Mouse (Mus musculus) spleen, adult 2 months (tissue): ENCODE measurements around the gene Adgrb2.

Experiments used
- CTCF ChIP-seq: fragments of 200-500 bp; IDR thresholded peaks from 2 replicates; pipeline ENCODE4 v1.5.1; 2011; ENCODE audit warnings: mild to moderate bottlenecking, inconsistent platforms; ENCODE audit not compliant: insufficient read depth, insufficient read length, insufficient replicate concordance; ENCODE audit errors: extremely low read depth
- POLR2A ChIP-seq: fragments of 200-500 bp; IDR thresholded peaks from 2 replicates; pipeline ENCODE4 v1.6.1; 2011; ENCODE audit warnings: low read depth, low read length, inconsistent platforms

- TF ChIP-seq POLR2A (no peak), CTCF (no peak)
Measured at GRCm38 (mm10) chr4:129983046-129983445, 1.6 kb upstream of the Adgrb2 start.
